Mouse (Mus musculus) midbrain, embryonic 14.5 days (tissue): ENCODE measurements around the gene Tex14. TPM values are rescaled to one million over a fixed set of nuclear protein-coding genes. Genes with fewer than 3 reads are reported as not detected.

Source experiments
- ATAC-seq: fragments of 200-750 bp; cut with Nextera tagmentation; 2 replicates; pipeline ENCODE4 v1.8.0; 2017; ENCODE audit warnings: moderate number of reproducible peaks, moderate library complexity; ENCODE audit not compliant: low FRiP score, low TSS enrichment
- DNase-seq: peaks from one replicate; pipeline ENCODE4 v3.0.0-alpha.2; 2015
- H3K27ac ChIP-seq: fragments of 300-500 bp; sonication (generic); replicated peaks from 2 replicates; pipeline ENCODE4 v1.5.1; 2014; ENCODE audit warnings: mild to moderate bottlenecking, low read depth, low read length, moderate library complexity
- H3K27me3 ChIP-seq: fragments of 300-500 bp; sonication (generic); 2 replicates; pipeline ENCODE4 v1.6.1; 2014; ENCODE audit warnings: low read length, control low read depth, mixed read lengths; ENCODE audit not compliant: control insufficient read depth, insufficient read depth
- H3K36me3 ChIP-seq: fragments of 300-500 bp; sonication (generic); 2 replicates; pipeline ENCODE4 v1.6.1; 2014; ENCODE audit warnings: low read length, control low read depth; ENCODE audit not compliant: control insufficient read depth, insufficient read depth
- H3K4me1 ChIP-seq: fragments of 300-500 bp; sonication (generic); 2 replicates; pipeline ENCODE4 v1.6.1; 2014; ENCODE audit warnings: mild to moderate bottlenecking, antibody characterized with exemption, low read length, control low read depth; ENCODE audit not compliant: control insufficient read depth, insufficient read depth
- H3K4me2 ChIP-seq: fragments of 300-500 bp; sonication (generic); 2 replicates; pipeline ENCODE4 v1.6.1; 2014; ENCODE audit warnings: mild to moderate bottlenecking, low read length, moderate library complexity
- H3K4me3 ChIP-seq: fragments of 300-500 bp; sonication (generic); replicated peaks from 2 replicates; pipeline ENCODE4 v1.5.1; 2014; ENCODE audit warnings: low read depth, low read length
- H3K9ac ChIP-seq: fragments of 300-500 bp; sonication (generic); replicated peaks from 2 replicates; pipeline ENCODE4 v1.6.1; 2014; ENCODE audit warnings: mild to moderate bottlenecking, low read length, moderate library complexity
- H3K9me3 ChIP-seq: fragments of 300-500 bp; sonication (generic); 2 replicates; pipeline ENCODE4 v1.6.1; 2016; ENCODE audit warnings: low read length, control low read depth, mixed read lengths; ENCODE audit not compliant: control insufficient read depth
- WGBS: fragments of 180-500 bp; shearing (Covaris S2); extraction: QIAGEN DNeasy Blood & Tissue Kit; methylation state at CpG from one replicate; pipeline ENCODE4 v1.1.7; 2014; 5-methylcytosine and 5-hydroxymethylcytosine counted together
- polyA plus RNA-seq: library from polyadenylated mRNA; unstranded; fragments of >200 nt; fragmentation: Nextera tagmentation; extraction: Ambion mirVana; gene quantifications from 2 replicates; pipeline ENCODE4 v1.2.1, GENCODE M21; 2014

Gene Tex14
- polyA plus RNA-seq, 1 experiment from 2014 or later, result 0.86 TPM

DNA sequence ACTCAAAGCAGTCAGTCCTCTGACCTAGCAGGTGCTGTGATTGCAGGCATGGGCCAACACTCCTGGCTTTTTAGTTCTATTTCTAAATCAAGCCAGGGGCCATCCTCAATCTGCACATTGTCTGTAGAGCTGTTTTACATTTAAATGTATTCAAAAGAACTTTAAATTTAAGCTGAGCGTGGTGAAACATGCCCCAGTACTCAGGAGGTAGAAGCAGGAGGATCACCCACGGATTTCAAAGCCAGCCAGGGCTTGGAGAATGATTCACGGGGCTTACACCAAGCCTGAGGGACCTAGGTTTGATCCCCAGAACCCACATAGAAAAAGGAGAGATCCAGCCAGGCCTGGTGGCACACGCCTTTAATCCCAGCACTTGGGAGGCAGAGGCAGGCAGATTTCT is 148.5 kb downstream of the Tex14 start:
- no peak overlapping the region for H3K27ac ChIP-seq

DNA sequence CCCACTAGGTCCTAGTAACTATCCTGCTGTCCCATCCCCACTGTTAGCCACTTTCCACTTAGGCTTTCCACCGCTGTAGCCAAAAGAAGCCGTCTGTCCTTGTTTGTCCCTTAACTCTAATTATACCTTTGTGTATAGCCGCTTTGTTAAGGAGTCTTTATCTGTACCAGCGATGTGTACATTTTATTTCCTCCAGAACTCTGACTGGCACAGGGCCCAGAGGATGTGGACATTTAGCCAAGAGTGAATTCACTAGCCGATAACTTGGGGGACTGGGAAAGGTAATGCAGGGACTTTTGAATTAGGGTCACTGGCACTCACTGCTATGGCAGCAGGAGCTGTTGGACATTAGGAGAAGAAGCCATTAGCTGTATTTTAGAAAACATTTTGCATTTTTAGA is 149.5 kb downstream of the Tex14 start:
- H3K27ac ChIP-seq, result no peak overlapping the region
- no peak for ATAC-seq
- no peaks in the 10 kb centered on the region for H3K4me1 ChIP-seq
- WGBS, result 57% methylated on average over 5 of the region's 5 CpGs
- no peaks in the 10 kb centered on the region for H3K27me3 ChIP-seq
- no peaks in the 10 kb centered on the region for H3K36me3 ChIP-seq
- peak; percentile 9 for DNase-seq
- H3K4me3 ChIP-seq, result no peak overlapping the region
- no peak overlapping the region for H3K9ac ChIP-seq
- no peaks in the 10 kb centered on the region for H3K9me3 ChIP-seq
- H3K4me2 ChIP-seq, result no peak overlapping the region

More for the DNA sequence above, 148.5 kb downstream of the Tex14 start:
- 71% methylated on average over 4 of the region's 4 CpGs for WGBS
- no peaks in the 10 kb centered on the region for H3K27me3 ChIP-seq
- DNase-seq, result no peak
- no peaks in the 10 kb centered on the region for H3K4me1 ChIP-seq
- H3K4me2 ChIP-seq, result no peak overlapping the region
- no peak overlapping the region for H3K4me3 ChIP-seq
- H3K9ac ChIP-seq, result no peak overlapping the region
- no peaks in the 10 kb centered on the region for H3K36me3 ChIP-seq
- ATAC-seq, result no peak
- no peaks in the 10 kb centered on the region for H3K9me3 ChIP-seq

DNA sequence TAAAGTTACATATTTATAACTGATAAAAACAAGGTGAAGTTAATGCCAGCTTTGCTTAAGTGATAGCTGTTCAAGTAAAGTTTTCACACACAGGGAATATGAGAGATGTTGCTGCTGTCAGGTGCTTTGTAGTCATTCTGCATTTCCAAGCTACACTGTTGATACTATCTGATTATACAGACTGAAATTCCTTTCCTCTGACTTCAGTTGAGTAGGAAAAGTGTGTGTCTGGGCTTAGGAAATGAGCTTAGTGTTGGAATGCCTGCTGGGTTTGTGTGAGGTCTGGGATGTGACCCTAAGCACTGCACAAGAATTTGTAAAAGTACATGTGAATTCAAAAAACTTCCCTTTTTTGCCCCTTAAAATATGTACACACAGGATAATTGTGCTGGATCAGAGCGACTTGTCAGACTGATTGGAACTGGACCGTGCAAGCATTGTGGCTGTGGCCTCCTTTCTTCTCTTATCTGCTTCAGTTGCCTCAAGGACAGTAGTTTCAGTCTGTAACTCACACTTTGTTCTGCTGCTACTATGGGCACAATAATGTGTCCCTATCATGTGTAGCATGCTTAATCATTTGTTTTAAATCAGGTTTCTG is 150.3 kb downstream of the Tex14 start:
- DNase-seq (no peak), ATAC-seq (no peak)
- no peaks in the 10 kb centered on the region for H3K36me3 ChIP-seq
- H3K9me3 ChIP-seq, result no peaks in the 10 kb centered on the region
- no peaks in the 10 kb centered on the region for H3K27me3 ChIP-seq
- H3K9ac ChIP-seq, result no peak overlapping the region
- no peak overlapping the region for H3K27ac ChIP-seq
- H3K4me1 ChIP-seq, result no peaks in the 10 kb centered on the region
- 37% methylated on average over 2 of the region's 2 CpGs for WGBS
- no peak overlapping the region for H3K4me3 ChIP-seq
- no peak overlapping the region for H3K4me2 ChIP-seq

DNA sequence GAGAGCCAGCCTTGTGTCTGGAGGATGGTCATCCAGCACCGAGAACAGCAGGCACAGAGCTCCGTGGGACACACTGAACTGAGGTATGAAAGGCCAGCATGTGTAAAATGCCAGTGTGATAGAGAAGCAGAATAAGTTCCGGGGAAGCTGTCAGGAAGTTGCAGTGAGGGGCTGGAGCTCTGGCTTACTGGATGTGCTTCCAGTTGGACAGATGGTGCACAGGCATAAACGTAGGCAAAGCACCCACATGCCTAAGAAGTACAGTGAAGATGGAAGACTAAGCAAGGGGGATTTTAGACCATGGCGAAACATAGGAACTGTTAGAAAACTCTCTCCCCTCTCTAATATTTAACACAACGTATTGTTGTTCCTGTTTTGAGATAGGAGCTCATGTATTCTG is 156.3 kb downstream of the Tex14 start:
- Histone ChIP-seq H3K27me3 (no peaks in the 10 kb centered on the region), H3K4me3 (no peak overlapping the region), H3K4me2 (no peak overlapping the region), H3K4me1 (no peaks in the 10 kb centered on the region), H3K9ac (no peak overlapping the region), H3K36me3 (no peaks in the 10 kb centered on the region), H3K9me3 (no peaks in the 10 kb centered on the region), H3K27ac (no peak overlapping the region)
- ATAC-seq (no peak), DNase-seq (no peak)
- 84% methylated on average over 6 of the region's 6 CpGs for WGBS

DNA sequence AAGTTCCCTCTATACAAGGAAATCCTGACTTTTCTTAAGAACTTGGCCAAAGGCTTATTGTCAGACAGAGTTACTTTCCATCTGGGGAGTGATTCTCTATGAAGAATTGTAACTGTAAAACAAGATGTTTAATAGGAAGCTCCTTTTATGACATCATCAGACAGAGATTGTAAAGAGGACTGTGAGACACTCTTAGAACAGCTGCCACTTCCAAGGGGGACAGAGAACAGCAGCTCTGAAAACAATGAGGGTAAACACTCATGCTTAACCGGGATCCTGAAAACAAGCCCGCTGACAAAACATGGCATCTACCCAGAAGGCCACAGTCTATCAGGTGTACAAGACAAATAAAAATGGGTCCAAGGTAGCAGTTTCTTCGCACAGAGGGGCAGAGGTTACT is 161.6 kb downstream of the Tex14 start, which contains the start of gene Gm11492:
Gm11492 (plus strand) TSS at position 153 of the 400 bp plus-strand sequence.
- H3K36me3 ChIP-seq, result no peaks in the 10 kb centered on the region
- H3K27me3 ChIP-seq, result no peaks in the 10 kb centered on the region
- H3K27ac ChIP-seq, result no peak within 1 kb of the TSS
- ATAC-seq (no peak), DNase-seq (no peak)
- no peak within 1 kb of the TSS for H3K9ac ChIP-seq
- 82% methylated on average over 3 of the region's 3 CpGs for WGBS
- no peaks in the 10 kb centered on the region for H3K9me3 ChIP-seq
- H3K4me3 ChIP-seq, result no peak within 1 kb of the TSS
- no peak within 1 kb of the TSS for H3K4me2 ChIP-seq
- no peaks in the 10 kb centered on the region for H3K4me1 ChIP-seq

DNA sequence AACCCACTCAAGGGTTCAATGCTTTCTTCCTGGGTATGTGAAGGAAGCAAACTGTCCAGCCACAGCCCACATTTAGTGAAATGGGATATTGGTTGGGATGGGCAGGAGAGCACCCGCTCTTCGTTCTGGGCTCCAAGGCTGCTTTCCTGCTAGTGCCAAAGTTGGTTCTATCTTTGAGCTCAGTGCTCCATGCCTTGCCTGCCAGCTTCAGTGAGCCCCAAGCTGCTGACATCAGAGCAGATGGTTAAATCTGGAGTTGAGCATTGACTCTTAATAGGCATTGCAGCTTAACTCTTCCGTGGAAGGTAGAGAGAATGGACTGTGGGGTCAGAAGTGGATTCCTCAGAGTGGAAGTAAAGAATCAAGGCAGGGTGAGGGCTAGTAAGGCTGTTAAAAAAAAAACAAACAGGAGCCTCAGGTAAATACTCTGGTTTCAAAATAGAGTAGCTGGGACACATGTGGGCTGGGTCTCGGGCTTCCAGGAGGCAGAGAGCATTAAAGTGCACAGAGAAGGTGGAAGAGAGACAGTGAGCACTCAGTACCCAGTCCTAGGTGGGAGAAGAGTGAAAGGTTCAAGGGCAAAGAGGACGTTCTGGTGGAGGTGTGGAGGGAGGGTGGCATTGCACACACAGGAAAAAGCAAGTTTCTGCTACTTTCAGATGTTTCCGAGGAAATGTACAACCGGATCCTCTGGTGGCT is 163.5 kb downstream of the Tex14 start, which contains the start of gene Sept4:
Sept4 (plus strand) TSS at position 649 of the 699 bp plus-strand sequence.
- H3K4me3 ChIP-seq, result no peak within 1 kb of the TSS
- H3K36me3 ChIP-seq, result no peaks in the 10 kb centered on the region
- H3K27ac ChIP-seq, result no peak within 1 kb of the TSS
- H3K9me3 ChIP-seq, result no peaks in the 10 kb centered on the region
- WGBS, result 82% methylated on average over 7 of the region's 7 CpGs
- H3K4me2 ChIP-seq, result no peak within 1 kb of the TSS
- no peak for ATAC-seq
- no peak within 1 kb of the TSS for H3K9ac ChIP-seq
- DNase-seq, result no peak
- no peaks in the 10 kb centered on the region for H3K27me3 ChIP-seq
- no peaks in the 10 kb centered on the region for H3K4me1 ChIP-seq

DNA sequence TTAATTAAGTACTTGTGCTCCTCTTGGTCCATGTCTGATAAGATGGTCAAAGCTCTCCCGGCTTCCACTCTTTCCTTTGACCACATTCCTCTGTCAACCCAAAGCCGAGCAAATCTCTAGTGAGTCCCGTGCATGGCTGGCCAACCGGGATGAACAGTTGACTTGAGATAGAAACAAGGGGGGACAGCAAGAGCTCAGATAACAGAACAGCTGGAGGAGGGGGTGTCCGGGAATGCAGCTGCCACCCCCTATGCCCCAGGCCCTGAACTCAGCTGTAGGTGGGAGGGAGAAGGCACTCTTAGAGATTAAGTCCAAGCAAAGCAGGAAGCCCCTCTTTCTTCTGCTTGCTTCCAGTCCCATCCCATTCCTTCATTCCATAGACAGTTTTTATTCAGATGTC is 165.9 kb downstream of the Tex14 start:
- H3K9ac ChIP-seq, result no peak overlapping the region
- no peaks in the 10 kb centered on the region for H3K36me3 ChIP-seq
- H3K27ac ChIP-seq, result no peak overlapping the region
- no peaks in the 10 kb centered on the region for H3K27me3 ChIP-seq
- no peak overlapping the region for H3K4me3 ChIP-seq
- WGBS, result 20% methylated on average over 5 of the region's 5 CpGs
- no peaks in the 10 kb centered on the region for H3K4me1 ChIP-seq
- ATAC-seq, result no peak
- H3K4me2 ChIP-seq, result no peak overlapping the region
- no peaks in the 10 kb centered on the region for H3K9me3 ChIP-seq
- no peak for DNase-seq

DNA sequence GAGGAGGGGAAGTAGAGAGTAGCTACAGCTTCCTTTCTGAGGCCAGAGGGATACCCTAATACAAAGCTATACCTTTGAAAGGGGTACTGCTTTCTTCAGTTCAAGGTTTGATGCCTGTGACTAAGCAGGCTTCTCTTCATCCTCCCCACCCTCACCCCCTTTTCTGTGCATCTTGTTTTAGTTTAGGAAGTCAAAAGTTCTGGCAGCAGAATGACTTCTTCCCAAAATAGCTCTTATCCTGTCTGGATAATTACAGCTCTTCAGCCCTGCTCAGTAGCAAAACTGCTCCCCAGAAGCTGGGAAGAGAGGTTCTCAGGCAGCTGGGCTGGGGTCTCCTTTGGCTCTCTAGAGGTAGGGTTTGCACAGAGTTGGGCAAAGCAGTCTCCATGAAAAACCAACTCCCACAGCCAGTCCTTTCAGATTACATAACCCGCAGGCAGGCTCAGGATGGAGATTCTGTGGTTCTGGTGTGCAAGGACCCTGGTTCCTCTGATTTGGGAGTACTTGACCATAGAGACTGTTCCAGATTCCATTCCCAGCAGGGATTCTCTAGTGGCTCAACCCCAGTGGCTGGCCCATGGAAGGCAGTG is 166.6 kb downstream of the Tex14 start:
- H3K27me3 ChIP-seq, result no peaks in the 10 kb centered on the region
- H3K9ac ChIP-seq, result no peak overlapping the region
- ATAC-seq (no peak), DNase-seq (no peak)
- H3K27ac ChIP-seq, result no peak overlapping the region
- no peaks in the 10 kb centered on the region for H3K36me3 ChIP-seq
- H3K4me2 ChIP-seq, result no peak overlapping the region
- no peaks in the 10 kb centered on the region for H3K4me1 ChIP-seq
- H3K9me3 ChIP-seq, result no peaks in the 10 kb centered on the region
- 85% methylated on average over 1 of the region's 1 CpGs for WGBS
- H3K4me3 ChIP-seq, result no peak overlapping the region

DNA sequence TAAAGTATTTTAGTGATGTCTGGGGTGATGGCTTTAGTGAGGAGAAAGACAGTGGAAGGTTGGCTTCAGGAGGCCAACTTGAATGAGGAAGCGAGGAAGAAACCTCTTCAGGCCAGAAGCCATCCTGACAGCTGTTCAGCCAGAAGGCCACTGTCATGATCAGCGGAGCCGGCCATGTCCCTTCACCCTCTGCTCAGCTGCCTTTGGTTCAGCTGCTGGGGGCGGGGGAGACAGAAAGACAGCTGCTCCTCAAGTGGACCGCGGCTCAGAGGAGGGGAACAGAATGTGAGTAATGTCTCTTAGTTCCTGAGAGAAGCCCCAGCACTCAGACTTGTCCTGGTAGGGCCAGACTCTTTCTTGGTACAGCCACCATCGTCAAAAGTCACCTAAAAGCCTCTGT is 168.9 kb downstream of the Tex14 start:
- DNase-seq (no peak), ATAC-seq (no peak)
- WGBS, result 79% methylated on average over 7 of the region's 7 CpGs
- H3K9ac ChIP-seq, result no peak overlapping the region
- H3K27me3 ChIP-seq, result no peaks in the 10 kb centered on the region
- H3K4me3 ChIP-seq, result no peak overlapping the region
- no peaks in the 10 kb centered on the region for H3K36me3 ChIP-seq
- H3K27ac ChIP-seq, result no peak overlapping the region
- H3K4me1 ChIP-seq, result peaks cover 14% of the 10 kb centered on the region
- H3K4me2 ChIP-seq, result no peak overlapping the region
- no peaks in the 10 kb centered on the region for H3K9me3 ChIP-seq
